Mouse (Mus musculus) kidney, adult 2 months (tissue): ENCODE measurements around the gene Stk40. TPM values are rescaled to one million over a fixed set of nuclear protein-coding genes. Genes with fewer than 3 reads are reported as not detected.

Experiments
- DNase-seq: peaks from one replicate; pipeline ENCODE4 v3.0.0; 2021
- H3K27ac ChIP-seq: fragments of 200-500 bp; 2 replicates; pipeline ENCODE4 v1.5.1; 2012; ENCODE audit warnings: low read depth, low read length, control low read depth, inconsistent platforms; ENCODE audit not compliant: insufficient read depth
- H3K27me3 ChIP-seq: fragments of 200-500 bp; replicated peaks from 2 replicates; pipeline ENCODE4 v1.6.1; 2012; ENCODE audit warnings: mild to moderate bottlenecking, moderate library complexity, low read length, inconsistent platforms; ENCODE audit not compliant: control insufficient read depth, insufficient read depth
- H3K36me3 ChIP-seq: fragments of 200-500 bp; 2 replicates; pipeline ENCODE4 v1.6.1; 2012; ENCODE audit warnings: mild to moderate bottlenecking, moderate library complexity, low read length, inconsistent platforms; ENCODE audit not compliant: control insufficient read depth, insufficient read depth
- H3K4me1 ChIP-seq: fragments of 200-500 bp; 2 replicates; pipeline ENCODE4 v1.6.1; 2011; ENCODE audit warnings: low read length; ENCODE audit not compliant: control insufficient read depth, insufficient read depth
- H3K4me3 ChIP-seq: fragments of 200-500 bp; 2 replicates; pipeline ENCODE4 v1.5.1; 2011; ENCODE audit warnings: mild to moderate bottlenecking, low read depth, low read length, control low read depth; ENCODE audit not compliant: insufficient read depth
- CTCF ChIP-seq: fragments of 200-500 bp; conservative IDR thresholded peaks from 2 replicates; pipeline ENCODE4 v1.5.1; 2011; ENCODE audit warnings: low read depth, mild to moderate bottlenecking, control low read depth, low read length, moderate library complexity, mixed read lengths; ENCODE audit not compliant: insufficient read depth, insufficient read length
- POLR2A ChIP-seq: fragments of 200-500 bp; IDR thresholded peaks from one replicate; pipeline ENCODE4 v1.6.1; 2011; ENCODE audit warnings: low read depth, low read length, control low read depth
- WGBS: fragments of 180-500 bp; shearing (Covaris S2); methylation state at CpG from one replicate; pipeline ENCODE4 v1.1.7; 2018; 5-methylcytosine and 5-hydroxymethylcytosine counted together
- polyA plus RNA-seq: library from polyadenylated mRNA; depleted of rRNA; stranded (reverse); fragments of >200 nt; gene quantifications from 2 replicates; pipeline ENCODE4 v1.2.3, GENCODE M21; 2012; rRNA removed

Gene Stk40
- polyA plus RNA-seq, result 38.3 and 38.9 TPM in 2 replicates

DNA sequence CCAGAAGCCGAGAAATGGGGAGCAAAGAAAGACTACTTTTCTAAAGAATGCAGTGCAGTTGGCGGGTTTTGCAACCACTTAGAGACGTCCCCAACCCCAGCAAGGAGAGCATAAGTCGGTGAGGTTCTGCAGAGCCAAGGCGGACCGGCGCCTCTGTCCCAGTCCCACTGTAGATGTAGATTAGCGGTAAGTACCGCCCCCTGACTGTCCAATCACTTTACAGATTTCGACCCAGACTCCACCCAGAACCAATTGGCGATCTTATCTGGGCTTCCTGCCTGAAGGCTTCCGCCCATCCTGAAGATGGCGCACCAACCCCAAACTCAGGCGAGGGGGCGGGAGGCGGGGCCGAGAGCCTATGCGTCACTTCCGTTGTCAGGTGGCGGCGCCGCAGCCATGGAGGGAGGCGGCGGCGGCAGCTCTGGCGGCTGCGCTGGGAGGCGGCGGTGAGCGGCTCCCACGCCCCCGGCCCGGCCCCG, at the start of gene Stk40:
TSS of gene Stk40 (plus strand) at position 368 of the 479 bp plus-strand sequence.
- Histone ChIP-seq H3K36me3 (no peaks in the 10 kb centered on the region), H3K27me3 (no peaks in the 10 kb centered on the region), H3K4me1 (peaks cover 39% of the 10 kb centered on the region), H3K4me3 (peak within 1 kb of the TSS; percentile 86), H3K27ac (peak within 1 kb of the TSS; percentile 87)
- WGBS, result under 1% methylated on average over 34 of the region's 34 CpGs
- TF ChIP-seq POLR2A (peak; percentile 73), CTCF (peak; percentile 70)
- peak; percentile 98 for DNase-seq

DNA sequence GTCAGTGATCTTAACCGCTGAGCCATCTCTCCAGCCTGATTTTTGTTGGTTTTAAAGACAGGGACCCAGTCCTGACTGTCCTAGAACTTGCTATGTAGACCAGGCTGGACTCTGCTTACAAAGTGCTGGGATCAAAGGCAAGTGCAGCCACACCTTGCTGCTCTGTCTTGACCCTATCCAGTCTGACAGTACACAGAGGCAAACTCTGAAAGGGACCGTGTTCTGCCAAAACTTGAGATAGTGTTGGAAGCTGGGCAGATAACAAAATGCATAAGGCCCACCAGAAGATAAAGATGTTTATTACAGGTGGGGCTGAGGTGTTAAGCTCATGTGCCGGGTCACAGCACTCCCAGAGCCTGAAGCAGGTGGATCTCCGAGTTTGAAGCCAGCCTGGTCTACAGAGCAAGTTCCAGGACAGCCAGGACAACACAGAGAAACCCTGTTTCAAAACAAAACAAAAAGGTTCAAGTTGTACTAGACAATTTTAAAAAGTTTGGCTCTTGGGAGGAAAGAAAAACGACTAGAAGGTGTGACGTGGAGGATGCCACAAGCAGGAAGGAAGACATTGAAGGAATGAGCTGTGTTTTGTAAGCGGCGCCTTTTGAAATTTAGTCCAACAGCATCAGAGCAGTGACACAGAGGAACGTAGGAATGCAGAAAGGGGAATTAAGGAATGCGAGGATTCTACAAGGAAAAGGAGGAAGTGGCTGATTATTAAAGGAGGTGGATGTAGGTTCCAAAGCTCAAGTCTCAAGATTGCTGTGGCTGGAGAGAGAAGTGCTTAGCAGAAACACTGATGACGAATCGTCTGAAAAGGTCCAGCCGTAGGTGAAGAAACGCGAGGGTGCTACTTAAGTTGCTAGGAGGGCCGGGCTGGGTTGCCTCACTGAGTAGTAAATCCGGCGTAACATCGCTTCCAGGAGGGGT, 46.3 kb upstream of the Stk40 start:
- Histone ChIP-seq H3K4me1 (peaks cover 4% of the 10 kb centered on the region; the same call in 1 of the 2 replicates), H3K27ac (no peak overlapping the region), H3K36me3 (no peaks in the 10 kb centered on the region), H3K27me3 (no peaks in the 10 kb centered on the region), H3K4me3 (peak overlapping the region; percentile 72)
- TF ChIP-seq CTCF (no peak), POLR2A (no peak)
- WGBS, result 11% methylated on average over 19 of the region's 19 CpGs
- no peak for DNase-seq

DNA sequence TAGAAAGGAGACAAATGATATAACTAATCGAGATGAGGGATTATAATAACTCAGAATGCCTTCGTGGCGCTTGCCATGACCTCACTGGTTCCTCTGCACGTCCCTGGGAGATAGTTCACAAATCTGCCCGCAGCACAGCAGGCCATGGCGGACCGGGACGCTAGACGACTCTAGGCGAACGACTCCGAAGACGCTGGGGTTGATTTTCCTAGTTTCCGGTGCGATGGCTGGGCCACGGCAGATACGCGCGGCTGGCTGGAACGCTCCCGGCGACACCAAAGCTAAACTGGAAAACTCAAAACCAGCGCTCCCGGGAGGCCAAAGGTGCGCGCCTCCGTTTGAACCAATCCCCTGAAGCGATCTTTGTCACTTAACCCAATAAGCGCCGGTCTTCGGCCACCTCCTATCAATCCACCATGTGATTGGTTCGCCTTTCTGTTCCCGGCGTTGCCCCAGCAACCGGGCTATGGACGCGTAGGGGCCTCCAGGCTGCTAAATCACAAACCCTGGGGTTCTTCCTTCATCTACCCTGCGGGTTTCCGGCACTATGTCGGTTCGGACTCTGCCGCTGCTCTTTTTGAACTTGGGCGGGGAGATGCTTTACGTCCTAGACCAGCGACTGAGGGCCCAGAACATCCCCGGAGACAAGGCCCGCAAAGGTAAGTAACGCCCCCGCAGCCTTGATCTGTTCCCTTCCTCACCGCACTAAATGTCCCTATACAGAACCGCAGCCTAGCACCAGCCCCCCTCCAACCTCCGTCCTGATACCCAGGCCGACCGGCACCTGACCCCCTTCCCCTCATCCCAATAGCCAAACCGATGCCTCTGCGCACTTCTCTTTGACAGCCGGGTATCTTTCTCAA, 45.4 kb upstream of the Stk40 start, which contains the start of gene Oscp1:
TSS of gene Oscp1 (plus strand) at position 432 of the 863 bp plus-strand sequence.
- no peaks in the 10 kb centered on the region for H3K36me3 ChIP-seq
- WGBS, result under 1% methylated on average over 57 of the region's 57 CpGs
- peak within 1 kb of the TSS; percentile 72 for H3K4me3 ChIP-seq
- peak; percentile 96 for DNase-seq
- TF ChIP-seq POLR2A (no peak), CTCF (no peak)
- peaks cover 4% of the 10 kb centered on the region; the same call in 1 of the 2 replicates for H3K4me1 ChIP-seq
- no peak within 1 kb of the TSS for H3K27ac ChIP-seq
- no peaks in the 10 kb centered on the region for H3K27me3 ChIP-seq

DNA sequence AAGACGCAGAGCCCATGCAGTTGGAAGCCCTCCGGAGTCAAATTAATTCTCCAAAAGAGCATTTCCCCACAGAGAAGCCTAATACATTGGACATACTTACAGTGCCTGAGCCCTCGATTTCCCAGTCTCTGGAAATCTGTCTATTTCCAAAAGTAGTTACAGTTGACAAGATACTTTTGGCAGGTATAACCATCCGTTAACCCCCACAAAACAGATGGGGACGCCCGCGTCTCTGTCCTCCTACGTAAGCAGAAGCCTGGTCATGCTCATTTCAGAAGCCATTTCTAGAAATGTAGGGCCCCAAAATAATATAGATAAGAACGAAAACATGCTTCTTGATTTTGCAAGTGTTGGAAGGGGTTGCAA, 44.8 kb upstream of the Stk40 start:
- H3K27me3 ChIP-seq, result no peaks in the 10 kb centered on the region
- peak overlapping the region; percentile 72 for H3K4me3 ChIP-seq
- DNase-seq, result no peak
- peaks cover 4% of the 10 kb centered on the region; the same call in 1 of the 2 replicates for H3K4me1 ChIP-seq
- no peak overlapping the region for H3K27ac ChIP-seq
- WGBS, result 32% methylated on average over 9 of the region's 9 CpGs
- TF ChIP-seq POLR2A, result no peak
- TF ChIP-seq CTCF, result no peak
- no peaks in the 10 kb centered on the region for H3K36me3 ChIP-seq

DNA sequence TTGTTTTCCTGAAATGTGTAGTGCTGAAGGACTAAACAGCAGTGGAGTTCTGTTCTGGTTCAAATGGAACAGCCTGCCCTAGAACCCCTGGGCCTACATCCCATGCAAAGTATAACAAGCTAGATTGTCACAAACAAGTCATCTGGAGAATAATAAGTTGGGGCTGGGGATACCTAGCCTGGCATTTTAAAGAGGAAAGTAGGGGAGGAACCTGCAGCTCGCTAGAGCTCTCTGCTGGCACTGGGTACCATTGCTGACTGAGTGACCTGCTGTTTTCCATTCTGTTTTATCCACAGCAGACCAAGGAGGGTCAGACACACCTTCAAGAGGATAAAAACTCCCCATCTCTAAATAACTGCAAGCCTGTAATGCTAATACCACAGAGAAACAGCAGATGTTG, 40.9 kb upstream of the Stk40 start:
- Histone ChIP-seq H3K27ac (no peak overlapping the region), H3K4me3 (no peak overlapping the region), H3K4me1 (peaks cover 3% of the 10 kb centered on the region; the same call in 1 of the 2 replicates), H3K27me3 (no peaks in the 10 kb centered on the region), H3K36me3 (no peaks in the 10 kb centered on the region)
- no peak for TF ChIP-seq POLR2A
- TF ChIP-seq CTCF, result no peak
- no peak for DNase-seq
- 83% methylated on average over 1 of the region's 1 CpGs for WGBS

DNA sequence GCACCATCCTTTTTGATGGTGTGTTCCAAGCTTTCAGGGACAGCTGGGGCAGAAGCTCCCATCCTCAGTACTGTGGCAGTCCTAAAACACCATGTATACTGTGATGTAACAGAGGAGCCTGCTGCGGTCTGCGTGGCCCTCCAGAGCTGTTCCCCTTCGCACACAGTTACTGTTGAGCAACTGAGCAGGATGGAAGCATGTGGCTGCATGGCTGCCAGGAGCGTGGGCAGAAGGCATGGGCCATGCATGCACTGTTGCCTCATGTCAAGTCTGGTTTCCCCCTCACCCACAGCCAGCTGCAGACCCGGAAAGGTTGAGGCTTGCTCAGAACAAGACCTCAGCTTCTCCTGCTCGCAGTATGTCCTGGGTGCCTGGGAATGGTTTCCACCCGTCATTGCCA, 38.5 kb upstream of the Stk40 start:
- no peak overlapping the region for H3K27ac ChIP-seq
- 91% methylated on average over 7 of the region's 7 CpGs for WGBS
- H3K4me1 ChIP-seq, result no peaks in the 10 kb centered on the region
- no peak for DNase-seq
- TF ChIP-seq CTCF (no peak), POLR2A (no peak)
- no peaks in the 10 kb centered on the region for H3K27me3 ChIP-seq
- no peaks in the 10 kb centered on the region for H3K36me3 ChIP-seq
- H3K4me3 ChIP-seq, result no peak overlapping the region
